Mouse (Mus musculus): ENCODE data around the gene Cdk13. TPM values are rescaled to one million over a fixed set of nuclear protein-coding genes. Genes with fewer than 3 reads are reported as not detected.

Cdk13 gene
- total RNA-seq, 2 experiments from 2014 or later: 90.3 to 94.3 TPM

DNA sequence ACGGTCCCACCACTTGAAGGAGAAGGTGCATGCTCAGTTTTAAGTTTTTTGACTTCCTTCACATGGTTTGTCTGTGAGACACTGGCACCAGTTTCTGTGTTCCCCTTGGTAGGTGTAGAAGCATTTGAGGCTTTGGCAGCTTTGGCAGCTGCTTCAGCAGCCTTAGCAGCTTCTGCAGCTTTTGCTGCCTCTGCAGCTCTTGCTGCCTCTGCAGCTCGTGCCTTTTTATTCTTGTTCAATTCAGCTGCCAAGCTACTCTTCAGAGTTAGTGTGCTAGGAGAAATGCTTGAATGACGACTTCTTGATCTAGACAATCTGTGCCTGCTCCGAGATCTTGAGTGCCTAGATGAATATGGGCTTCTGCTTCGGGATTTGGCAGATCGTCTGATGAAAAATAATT is 32.3 kb downstream of the Cdk13 start:
- no peak for ATAC-seq (ENCODE audit: poor library complexity, severe bottlenecking)

DNA sequence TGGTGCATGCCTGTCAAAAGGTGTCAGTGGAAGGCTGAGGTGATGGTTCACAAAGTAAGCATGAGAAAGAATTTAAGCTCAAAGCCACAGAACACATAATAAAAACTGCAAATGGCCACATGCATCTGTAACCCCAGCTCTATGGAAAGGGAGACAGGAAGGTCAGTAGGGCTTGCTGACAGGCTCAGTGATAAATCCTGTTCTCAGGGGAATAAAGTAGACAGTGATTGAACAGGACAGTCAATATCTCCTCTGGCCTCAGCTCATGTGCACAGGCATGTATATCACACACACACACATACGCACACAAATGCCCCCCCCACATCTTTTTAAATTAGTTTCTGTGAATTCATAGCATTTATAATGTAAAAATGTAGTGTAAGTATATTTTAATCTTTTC is 42.5 kb downstream of the Cdk13 start:
- no peak for ATAC-seq (ENCODE audit: poor library complexity, severe bottlenecking)

DNA sequence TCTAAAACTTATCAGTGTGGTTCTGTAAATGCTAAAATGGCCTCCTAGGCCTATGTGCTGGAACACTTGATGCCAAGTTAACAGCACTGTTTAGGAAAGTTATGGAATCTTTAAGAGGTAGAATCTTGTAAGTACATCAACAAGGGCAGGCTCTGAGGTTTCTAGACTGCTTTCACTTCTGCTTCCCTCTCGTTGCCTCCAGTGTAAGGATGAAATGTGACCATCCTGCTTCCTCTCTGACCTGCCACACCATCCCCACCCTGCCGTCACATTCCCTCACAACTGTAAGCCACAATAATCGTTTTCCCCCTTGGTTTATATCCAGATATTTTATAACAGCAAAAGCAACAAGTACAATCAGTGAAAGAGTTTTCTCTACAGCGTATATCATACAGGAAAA is 49.9 kb downstream of the Cdk13 start:
- peak; percentile 99 for ATAC-seq (ENCODE audit: poor library complexity, severe bottlenecking)

DNA sequence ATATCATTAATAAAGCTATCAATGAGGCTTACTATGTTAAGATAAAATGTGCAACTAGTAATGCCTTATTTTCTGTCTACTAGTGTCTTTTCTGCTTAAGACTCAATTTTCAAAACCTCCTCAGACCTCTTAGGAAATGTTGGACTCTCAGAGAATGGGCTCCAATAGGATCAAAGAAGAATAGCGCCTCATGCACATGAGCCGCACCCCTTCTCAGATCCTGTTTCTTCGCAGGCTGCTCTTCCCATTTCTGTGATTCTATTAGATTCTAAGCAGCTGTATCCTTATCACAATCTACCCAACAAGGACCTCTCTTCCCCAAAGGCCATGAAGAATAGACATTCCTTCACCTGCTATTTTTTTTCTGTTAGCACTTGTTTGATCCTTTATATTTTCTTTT is 76.1 kb downstream of the Cdk13 start:
- peak; percentile 74; the same call in 1 of the 2 replicates for ATAC-seq (ENCODE audit: poor library complexity, severe bottlenecking)

DNA sequence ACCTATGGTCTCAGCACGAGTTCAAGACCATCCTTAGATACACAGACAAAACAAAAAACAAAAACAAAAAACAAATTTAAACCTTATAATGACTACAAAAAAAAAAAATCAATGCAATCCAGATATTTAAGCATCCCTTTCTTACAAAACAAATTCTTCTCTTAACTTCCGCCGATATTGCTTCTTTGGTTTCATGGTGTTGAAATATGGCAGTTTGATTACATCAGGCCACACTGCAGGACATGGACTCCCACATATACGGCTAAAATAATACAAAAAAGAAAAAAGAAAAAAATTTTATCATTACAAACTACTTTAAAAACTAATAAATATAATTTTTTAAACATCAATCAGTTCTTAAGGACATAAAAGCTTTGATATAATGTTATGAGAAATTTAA is 77.0 kb downstream of the Cdk13 start:
- ATAC-seq (ENCODE audit: poor library complexity, severe bottlenecking): peak; percentile 80

DNA sequence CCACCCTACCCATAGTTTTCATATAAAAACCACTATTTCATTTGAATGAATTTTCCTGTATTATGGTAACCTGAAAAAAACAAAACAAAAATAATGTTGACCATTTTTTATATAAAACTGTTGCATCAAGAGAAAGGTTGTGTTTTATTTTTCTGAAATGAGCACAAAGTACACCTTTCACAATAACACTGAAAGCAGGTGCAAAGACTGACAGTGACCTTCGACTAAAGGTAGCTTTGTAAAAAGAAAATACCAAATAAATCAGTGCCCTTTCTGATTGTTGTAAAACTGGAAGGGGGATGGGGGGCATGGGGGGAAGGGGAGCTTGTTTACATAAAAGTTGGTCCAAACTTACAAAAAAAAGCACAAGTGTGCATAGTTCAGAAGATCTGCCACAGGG is 87.5 kb downstream of the Cdk13 start:
- no peak for ATAC-seq (ENCODE audit: poor library complexity, severe bottlenecking)

DNA sequence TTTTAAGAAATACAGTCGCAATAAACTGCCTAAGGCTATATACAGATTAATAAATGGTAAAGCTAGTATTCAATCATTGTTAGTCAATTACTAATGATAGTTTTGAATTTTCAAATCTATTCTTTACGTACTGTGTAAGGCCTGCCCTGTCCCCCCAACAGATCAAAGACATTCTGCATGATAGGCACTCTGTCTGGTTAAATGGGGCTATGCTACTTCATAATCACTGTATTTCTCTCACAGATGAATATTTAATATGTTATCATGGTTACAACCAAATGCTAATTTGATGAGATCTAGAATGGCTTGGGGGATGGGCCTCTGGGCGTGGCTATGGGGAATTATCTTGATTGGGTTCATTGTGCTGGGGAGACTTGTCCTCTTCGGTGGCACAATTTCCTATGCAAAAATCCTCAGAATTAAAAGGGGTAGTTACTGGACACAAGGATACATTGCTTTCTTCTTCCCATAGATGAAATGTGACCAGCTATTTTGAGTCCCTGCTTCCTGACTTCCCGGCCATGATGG is 96.0 kb downstream of the Cdk13 start:
- ATAC-seq (ENCODE audit: poor library complexity, severe bottlenecking): no peak

DNA sequence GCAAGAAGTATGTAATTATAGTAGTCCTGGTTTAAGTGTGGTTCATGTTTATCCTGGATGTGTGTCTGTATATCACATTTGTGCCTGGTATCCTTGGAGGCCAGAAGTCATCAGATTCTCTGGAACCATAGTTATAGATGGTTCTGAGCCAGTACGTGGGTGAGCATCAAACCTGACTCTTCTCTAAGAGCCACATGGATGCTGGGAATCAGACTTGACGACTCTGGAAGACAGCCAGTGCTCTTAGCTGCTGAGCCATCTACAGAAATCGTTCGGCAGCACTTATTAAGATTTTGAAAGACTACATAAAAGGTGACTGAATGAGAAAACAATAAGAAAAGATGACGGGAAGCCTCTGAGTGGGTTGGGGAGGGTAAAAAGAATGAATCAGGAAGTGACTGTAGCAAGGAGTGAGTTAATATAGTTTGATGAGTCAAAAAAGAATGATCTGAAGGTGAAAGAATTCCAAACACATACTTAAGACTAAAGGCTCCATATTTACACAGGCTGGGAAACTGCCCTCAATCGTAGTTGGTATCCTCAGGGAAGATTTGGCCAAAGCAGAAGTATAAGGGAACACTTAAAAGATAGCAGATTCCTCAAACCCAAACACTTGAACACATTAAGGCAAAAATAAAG is 99.6 kb downstream of the Cdk13 start:
- no peak for ATAC-seq (ENCODE audit: poor library complexity, severe bottlenecking)

DNA sequence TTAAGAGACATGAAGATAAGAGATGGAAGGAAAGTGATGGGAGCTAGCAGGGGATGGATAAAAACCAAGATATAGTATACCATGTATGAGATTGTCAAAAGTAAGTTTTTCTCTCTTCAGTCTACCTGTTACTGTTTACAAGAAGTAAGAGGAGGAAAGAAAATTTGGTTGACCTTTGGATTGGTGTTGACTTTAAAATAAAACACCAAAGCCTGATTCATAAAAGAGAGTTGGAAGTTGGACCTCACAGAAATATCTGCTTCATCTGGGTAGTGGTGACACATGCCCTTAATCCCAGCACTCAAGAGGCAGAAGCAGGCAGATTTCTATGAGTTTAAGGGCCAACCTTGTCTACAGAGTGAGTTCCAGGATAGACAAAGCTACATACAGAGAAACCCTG is 102.6 kb downstream of the Cdk13 start:
- no peak for ATAC-seq (ENCODE audit: poor library complexity, severe bottlenecking)

DNA sequence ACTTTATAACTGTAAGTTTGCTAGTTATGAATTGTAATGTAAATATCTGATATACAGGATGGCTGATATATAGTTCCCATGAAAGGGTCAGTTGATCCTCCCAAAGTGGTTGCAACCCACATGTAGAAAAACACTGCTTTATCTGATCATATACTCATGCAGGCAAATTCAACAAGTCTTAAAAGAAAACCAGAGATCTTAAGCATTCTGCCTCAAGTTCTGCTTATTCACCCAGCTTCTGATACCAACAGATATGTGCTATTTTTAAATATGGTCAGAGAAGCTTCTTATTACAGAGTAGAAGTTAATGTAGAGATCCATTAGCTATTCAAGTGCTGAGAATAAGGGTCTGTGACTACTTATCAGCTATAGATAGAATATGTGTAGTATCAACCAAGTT is 103.6 kb downstream of the Cdk13 start:
- no peak for ATAC-seq (ENCODE audit: poor library complexity, severe bottlenecking)

DNA sequence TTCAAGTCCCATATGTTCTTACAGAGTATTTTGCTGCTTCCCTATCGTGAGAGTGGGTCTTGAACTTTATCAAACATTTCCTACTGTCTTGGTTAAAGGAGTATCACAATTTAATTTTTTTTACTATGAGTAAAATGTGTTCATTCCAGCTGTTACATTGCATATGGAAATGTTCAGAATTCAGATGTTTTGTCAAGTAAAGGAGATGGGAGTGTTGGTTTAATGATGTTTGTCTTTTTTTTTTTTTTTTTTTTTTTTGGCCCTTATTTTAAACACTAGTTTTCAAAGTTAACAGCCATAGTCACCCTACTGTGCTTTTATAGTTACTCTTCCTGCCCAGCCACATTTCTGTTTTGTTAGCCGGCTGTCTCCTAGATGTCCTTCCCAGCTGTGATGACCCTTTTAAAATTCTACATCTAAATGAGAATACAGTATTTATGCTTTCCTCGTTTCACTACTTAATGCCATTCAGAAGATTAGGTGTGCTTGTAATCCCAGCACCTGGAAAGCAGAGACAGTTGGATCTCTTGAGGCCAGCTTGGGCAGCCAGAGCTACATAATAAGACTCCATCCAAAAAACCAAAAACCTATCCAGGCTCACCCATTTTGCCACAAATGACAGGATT is 104.7 kb downstream of the Cdk13 start:
- ATAC-seq (ENCODE audit: poor library complexity, severe bottlenecking): no peak

DNA sequence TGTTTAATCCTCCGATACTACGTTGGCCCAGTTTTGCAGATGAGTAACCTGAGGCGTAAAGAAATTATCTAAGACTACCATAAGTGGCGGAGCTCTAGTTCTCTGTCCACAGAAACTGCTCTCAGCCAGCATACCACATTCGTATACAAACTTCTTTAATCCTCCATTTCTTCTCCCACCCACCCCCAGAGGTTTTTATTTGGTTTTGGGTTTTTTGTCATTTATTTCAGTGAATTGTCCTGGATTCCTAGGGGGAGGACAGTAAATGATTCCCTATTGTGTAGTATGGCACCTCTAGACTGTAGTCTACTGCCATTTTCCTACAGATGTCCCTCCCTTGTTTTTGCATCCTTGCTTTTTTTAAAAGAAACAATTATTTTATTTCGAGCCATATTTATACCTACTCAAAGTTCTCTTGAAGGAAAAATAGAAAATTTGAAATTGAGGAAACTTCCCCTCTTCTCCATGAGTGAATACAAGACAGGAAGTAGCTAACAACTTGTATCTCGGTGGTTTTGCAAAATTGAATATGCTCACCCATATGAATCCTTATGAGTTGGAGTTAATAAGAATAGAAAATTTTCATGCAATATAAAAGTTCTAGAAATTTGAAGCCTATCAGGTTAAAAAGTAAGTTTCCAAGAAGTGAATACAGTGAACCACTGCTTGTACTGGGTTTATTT is 108.9 kb downstream of the Cdk13 start:
- ATAC-seq (ENCODE audit: poor library complexity, severe bottlenecking): no peak

DNA sequence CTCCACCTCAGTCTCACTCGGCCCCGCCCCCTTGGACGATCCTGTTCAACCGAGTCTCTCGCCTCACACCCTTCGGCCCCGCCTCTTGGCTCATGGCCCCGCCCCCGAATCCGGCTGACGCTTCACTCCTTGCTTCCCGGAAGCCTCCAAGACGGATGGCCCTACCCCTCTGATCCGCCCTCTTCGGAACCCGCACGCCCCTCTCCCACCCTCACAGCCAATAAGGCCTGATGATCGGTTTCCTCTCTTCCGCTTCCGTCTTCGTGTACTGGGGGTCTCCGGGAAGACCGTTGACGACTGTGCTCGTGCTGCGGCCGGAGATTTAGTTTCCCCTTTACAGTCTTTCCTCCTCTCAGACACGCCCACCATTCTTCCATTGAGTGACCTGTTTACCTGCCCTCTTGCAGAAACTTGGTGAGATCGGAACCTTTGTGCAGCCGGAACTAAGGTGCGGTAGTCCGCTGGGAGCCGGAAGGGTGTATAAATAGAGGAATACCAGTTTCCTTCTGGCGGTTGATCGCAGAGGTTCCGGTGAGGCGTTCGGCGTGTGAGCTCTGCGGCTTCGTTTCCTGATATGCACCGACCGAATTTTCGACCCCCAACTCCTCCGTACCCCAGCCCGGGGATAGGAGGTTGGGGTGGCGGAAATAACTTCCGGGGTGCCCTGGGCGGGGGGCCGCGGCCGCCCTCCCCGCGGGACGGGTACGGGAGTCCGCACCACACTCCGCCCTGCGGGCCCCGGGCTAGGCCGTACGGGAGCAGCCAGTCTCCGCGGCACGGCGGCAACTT is 109.8 kb downstream of the Cdk13 start, which contains the start of the genes Mplkip and Sugct:
Mplkip (plus strand) TSS at position 282 of the 789 bp plus-strand sequence.
Sugct (minus strand) TSS at position 643 of the 789 bp plus-strand sequence.
- ATAC-seq (ENCODE audit: poor library complexity, severe bottlenecking): peak; percentile 92

DNA sequence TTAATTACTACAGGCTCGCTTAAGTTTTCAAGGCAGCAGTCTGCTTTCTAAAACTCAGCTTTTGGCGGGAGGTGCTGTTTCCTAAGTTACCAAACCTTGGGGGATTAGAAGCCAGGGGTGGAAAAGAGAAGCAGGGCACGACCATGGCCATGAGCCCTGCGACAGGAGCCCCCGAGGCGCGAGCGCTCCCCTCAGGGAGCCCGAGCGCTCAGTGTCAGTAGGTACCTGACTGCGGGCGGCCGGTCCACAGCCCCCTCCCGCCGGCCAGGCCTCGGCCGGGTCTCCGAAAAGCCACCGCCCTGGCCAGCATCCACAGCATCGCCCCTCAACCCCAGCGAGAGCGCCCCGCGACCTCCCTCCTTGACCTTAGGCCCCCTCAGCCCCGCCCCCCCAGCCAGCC is 110.5 kb downstream of the Cdk13 start:
- peak; percentile 17; the same call in 1 of the 2 replicates for ATAC-seq (ENCODE audit: poor library complexity, severe bottlenecking)

DNA sequence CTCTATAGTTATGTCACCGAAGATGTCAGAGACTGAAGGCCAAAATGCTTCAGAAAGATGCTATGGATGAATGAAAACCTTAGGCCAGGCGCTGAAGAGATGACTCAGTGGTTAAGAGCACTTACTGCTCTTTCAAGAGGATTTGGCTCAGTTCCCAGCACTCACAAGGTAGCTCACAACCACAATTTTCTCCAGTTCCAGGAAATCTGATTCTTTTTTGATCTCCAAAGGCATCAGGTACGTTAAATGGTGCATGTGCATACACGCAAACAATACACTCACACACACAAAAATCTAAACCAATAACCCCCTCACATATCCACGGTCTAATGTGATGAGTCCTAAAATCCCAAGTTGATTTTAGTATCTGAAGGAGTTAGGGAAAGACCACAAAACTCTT is 111.1 kb downstream of the Cdk13 start:
- ATAC-seq (ENCODE audit: poor library complexity, severe bottlenecking): no peak

DNA sequence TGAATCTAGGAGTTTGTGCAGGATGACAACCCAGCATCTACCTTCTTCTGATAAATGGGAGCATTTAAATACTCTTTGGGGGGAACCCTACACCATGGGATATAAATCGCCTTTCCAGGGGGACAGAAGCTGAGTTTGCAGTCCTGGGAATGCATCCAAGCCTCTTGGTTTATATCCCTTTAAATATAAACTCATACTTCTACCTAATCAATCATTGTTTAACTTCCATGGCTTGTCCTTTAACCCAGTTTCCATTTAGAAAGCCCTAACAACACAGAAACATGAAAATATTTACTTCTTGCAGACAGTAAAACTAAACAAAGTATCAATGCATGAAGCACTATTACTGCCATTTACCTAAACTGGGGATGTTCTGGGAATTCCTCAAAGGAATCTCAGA is 113.5 kb downstream of the Cdk13 start:
- no peak for ATAC-seq (ENCODE audit: poor library complexity, severe bottlenecking)

DNA sequence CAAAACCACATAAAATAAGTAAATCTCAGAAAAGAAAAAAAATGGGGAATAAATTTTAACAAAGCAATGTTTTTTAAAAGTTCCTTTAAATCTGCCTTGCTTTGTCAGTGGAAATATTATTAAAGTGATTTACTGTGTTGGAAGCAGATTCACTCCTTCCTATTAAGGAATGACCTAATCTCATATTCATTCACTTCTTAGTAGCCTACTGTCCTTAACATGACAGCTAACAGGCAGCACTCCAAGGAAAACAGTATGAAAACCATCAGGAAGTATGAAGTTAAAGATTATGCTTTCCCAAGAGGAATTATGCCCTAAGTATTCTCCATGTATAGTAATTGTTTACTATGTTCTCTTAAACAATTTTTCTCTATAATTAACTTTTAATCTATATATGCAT is 114.2 kb downstream of the Cdk13 start:
- ATAC-seq (ENCODE audit: poor library complexity, severe bottlenecking): no peak

DNA sequence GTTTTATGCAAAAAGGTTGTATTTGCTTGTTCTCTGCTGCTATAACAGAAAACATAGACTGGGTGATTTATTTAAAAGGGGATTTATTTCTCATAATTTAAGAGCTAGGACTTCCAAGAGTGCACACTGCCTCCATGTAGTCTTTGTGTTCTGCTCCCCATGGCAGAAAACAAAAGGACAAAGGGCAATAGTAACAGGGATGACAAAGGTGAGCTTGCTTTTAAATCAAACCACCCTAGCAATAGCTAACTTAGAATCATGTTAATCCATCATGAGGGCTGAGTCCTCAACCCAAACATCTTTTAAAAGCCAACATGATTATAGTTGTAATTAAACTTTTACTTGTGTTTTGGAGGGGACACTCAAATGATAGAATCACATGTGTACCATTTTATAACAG is 115.4 kb downstream of the Cdk13 start:
- ATAC-seq (ENCODE audit: poor library complexity, severe bottlenecking): no peak

DNA sequence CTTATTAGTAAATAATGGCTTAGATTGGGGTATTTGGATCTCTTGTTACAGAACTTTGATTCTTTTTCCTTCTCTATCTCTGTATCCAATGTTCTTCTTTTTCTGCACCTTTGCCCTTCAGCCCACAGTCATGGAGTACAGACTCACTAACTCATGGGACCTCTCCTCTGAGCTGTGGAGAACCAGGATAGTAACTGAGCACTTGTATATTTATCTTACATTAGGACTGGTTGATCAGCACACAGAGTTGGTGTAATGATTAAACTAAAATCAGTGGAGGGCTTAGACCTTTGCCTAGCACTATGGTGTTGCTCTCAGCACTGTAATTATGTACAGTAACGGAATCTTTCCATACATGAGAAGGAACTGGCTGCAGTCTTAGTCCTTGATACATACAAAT is 133.8 kb downstream of the Cdk13 start:
- no peak for ATAC-seq (ENCODE audit: poor library complexity, severe bottlenecking)

DNA sequence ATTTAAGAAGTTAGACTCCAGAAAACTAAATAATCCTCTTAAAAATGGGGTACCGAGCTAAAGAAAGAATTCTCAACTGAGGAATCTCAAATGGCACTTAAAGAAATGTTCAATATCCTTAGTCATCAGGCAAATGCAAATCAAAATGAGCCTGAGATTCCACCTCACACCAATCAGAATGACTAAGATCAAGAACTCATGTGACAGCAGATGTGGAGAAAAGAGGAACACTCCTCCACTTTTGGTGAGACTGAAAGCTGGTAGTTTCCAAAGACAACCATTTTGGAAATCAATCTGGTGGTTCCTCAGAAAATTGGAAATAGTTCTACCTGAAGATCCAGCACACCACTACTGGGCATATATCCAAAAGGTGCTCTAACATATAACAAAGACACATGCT is 137.5 kb downstream of the Cdk13 start:
- no peak for ATAC-seq (ENCODE audit: poor library complexity, severe bottlenecking)

Measured in megakaryocyte, adult 5-6 weeks (primary cell).